Mouse (Mus musculus): ENCODE results near the gene Fbxl20. TPM values are rescaled to one million over a fixed set of nuclear protein-coding genes. Genes with fewer than 3 reads are reported as not detected.
A peak's percentile ranks its signal among the peaks of the same experiment; 100 is the strongest.

The Fbxl20 gene
- 8.6 and 13.4 TPM in 2 replicates for total RNA-seq (2015; ENCODE audit: low replicate concordance)
- 1.4 and 7.7 TPM in 2 replicates for total RNA-seq (2017; ENCODE audit: low replicate concordance)

DNA sequence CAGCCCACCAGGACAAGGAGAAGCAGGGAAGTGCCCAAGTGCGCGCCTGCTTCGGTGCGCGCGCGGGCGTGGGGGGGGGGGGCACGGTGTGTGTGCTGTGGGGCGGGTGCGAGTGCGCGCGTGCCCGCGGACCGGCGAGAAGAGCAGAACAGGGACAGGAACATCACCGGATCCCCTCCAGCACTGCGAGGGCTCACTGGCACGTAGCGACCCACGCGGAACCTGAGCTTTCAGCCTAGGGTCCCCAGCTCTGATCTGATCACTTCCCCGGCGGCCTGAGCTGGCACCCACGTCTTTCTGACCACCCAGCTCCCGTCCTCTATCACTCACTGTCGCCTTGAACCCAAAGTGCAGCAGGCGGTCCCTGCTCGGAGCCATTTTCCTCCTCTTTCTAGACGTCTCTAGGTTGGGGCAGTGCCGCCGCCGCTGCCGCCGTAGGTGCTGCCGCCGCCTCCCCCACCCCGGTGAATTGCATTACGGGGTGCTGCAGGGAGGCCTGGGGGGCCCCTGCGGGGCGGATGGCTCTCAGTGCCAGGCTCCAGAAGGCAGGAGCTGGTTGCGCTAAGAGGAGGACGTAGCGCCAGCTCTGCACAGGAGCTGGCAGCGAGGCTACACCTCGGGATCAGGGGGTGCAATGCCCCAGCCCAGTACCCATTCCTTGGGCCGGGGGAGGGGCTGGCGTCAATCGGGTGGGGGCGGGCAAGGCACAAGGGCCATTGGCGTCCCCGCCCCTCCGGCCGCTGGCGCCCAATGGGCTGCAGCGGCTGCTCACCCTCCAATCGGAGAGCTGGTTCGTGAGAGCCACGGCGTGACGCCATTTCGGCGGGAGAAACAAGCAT is at the start of gene Fbxl20:
Gene Fbxl20, minus strand, starts transcription at position 618 of the 839 bp plus-strand sequence.
- ATAC-seq (replicated peaks; ENCODE audit: low FRiP score, poor library complexity, severe bottlenecking): peak; percentile 91

GRCm38 (mm10) chr11:98192901-98193805 is 43.0 kb upstream of the Fbxl20 start, which contains the start of gene Med1:
Gene Med1, minus strand, starts transcription at chr11:98193293.
- peak; percentile 96 for ATAC-seq (replicated peaks; ENCODE audit: low FRiP score, poor library complexity, severe bottlenecking)

DNA sequence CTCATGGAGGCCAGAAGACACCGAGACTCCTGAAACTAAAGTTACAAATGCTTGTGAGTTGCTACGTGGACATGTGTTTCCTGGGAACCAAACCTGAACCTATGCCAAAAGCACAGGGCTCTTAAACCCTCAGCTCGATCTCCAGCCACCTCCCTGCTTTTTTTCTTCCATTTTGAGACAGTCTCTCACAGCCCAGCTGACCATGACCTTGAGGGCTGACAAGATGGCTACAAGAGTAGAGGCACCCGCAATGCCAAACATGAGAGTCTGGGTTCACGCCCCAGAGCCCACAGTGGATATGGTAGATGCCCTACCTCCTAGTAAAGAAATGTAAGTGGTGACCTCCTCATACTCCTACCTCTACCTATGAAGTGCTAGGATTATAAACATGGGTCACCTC is 40.6 kb upstream of the Fbxl20 start:
- no peak for ATAC-seq (replicated peaks; ENCODE audit: low FRiP score, poor library complexity, severe bottlenecking)

DNA sequence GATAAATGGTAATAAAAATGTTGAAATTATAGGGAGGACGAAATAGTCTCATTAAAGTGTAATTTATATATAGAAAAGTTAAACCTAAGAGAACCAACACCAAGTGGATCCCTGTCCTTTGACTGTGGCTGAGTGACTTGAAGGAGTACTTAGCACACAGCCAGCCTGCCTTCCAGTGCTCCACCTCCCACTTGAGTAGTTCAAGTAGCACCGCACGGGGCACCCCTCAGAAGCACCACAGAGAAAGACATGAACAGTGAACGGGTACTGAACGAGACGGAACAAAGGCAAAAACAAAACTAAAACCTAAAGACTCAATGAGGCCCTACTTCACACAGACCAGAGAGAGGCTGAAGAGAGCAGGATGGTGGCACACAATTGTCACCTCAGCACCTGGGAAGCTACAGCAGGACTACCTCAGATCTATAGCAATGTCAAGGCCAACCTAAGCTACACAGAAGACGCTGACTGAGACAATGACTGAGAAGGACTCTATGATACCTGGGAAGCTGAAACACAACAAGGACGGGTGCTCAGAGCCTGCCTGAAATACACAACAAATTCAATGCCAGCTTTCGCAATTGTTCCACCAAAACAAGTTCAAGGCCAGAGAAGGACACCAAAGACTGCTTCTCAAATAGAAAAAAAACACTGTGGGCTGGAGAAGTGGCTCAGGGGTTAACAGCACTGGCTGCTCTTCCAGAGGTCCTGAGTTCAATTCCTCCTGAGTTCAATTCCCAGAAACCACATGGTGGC is 37.6 kb upstream of the Fbxl20 start:
- no peak for ATAC-seq (replicated peaks; ENCODE audit: low FRiP score, poor library complexity, severe bottlenecking)

DNA sequence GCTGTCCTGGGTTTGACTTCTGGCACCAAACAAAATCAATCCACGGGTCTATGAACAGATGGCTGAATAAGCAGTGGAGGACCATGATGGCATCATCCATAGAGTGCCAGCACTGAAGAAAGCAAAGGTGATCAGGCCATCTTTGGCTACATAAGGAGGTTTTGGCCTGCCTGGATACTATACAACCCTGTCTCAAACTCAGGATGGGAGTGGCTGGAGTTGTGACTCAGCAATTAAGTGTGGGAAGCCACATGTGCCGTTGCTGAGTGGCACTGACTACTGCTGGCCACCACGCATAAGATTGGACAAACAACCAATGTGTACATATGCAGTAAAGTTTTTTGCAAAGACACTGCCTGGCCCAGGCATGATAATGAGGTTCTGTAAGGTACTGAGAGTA is 31.9 kb upstream of the Fbxl20 start:
- ATAC-seq (replicated peaks; ENCODE audit: low FRiP score, poor library complexity, severe bottlenecking): peak; percentile 93

DNA sequence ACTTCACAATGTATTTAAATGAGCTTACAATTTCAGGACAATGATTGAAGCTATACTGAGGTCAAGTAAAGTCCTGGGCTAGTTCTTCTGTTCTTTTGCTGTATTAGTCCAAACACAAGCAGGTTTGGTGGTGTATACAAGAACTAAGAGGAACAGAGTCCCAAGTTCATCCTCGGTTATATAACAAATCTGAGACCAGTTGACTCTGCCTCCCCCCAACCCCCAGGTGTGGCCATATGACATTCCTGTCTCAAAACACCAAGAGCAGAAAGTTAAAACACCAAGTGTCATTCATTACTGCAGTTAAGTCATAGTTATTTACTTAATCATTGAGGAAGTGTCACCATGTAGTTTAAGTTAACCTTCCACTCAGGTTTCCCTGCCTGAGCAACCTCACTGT is 18.2 kb upstream of the Fbxl20 start:
- no peak for ATAC-seq (replicated peaks; ENCODE audit: low FRiP score, poor library complexity, severe bottlenecking)

- no peak for ATAC-seq (replicated peaks; ENCODE audit: low FRiP score, poor library complexity, severe bottlenecking)
These were observed 4.9 kb upstream of the Fbxl20 start for GRCm38 (mm10) chr11:98155094-98155493.

DNA sequence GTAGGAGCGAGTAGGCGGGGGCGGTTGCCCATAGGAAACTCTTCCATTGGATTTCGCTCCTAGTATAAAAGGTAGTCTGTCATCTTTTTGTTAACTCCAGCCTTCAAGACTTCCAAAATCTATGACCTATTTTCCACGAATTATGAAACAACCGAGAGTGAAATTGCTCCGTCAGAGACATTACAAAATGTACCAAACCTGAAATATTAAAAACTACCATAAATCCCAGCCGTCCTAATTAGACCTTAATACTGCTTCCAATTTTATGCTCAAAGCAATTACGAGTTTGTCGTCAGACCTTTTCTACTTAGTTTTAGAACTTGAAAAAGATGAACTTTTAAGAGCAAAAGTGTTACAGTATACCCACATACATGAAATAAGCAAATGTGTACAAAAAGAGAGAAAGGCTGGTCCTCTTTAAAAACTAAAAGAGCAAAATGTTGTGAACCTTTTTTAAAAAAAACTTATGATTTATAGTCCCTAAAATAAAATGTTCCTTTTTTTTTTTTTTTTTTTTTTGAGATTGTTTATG is 488 bp upstream of the Fbxl20 start:
- ATAC-seq (replicated peaks; ENCODE audit: low FRiP score, poor library complexity, severe bottlenecking): no peak

GRCm38 (mm10) chr11:98149304-98149750 is 876 bp downstream of the Fbxl20 start:
- peak; percentile 69 for ATAC-seq (replicated peaks; ENCODE audit: low FRiP score, poor library complexity, severe bottlenecking)

- peak; percentile 50 for ATAC-seq (replicated peaks; ENCODE audit: low FRiP score, poor library complexity, severe bottlenecking)
These were observed 1.5 kb downstream of the Fbxl20 start for GRCm38 (mm10) chr11:98148551-98149301.

DNA sequence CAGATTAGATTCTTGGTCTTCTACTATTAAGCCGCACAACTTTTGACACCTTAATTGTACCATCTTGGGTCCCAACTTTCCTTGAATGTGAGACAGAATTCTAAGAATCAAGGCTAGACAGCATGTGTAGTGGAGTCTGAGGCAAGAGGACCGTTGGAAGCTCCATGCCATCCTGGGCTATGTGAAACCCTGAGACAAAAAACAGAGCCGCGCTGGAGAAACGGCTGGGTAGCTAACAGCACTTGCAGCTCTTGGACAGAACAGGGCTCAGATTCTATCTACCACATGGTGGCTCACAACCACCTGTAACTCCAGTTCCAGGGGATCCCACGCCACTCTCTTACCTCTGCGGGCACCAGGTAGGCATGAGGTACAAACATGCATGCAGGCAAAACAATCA is 4.3 kb downstream of the Fbxl20 start:
- ATAC-seq (replicated peaks; ENCODE audit: low FRiP score, poor library complexity, severe bottlenecking): no peak

DNA sequence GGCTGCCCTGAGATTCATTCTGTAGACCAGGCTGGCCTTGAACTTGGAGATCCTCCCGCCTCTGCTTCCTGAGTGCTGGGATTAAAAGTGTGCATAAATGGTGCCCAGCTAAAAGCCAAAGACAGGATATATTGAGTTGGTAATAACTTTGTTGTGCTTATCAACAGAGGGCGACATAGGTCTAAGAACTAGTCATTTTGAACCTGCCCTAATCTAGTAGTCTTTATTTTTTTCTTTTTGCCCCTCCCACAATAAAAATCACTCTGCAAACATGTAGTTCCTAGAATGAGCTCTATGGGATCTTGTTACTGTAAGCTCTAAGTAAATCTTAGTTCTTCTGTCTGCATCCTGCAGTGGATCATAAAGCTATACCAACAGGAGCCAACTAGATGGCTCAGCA is 7.7 kb downstream of the Fbxl20 start:
- no peak for ATAC-seq (replicated peaks; ENCODE audit: low FRiP score, poor library complexity, severe bottlenecking)

DNA sequence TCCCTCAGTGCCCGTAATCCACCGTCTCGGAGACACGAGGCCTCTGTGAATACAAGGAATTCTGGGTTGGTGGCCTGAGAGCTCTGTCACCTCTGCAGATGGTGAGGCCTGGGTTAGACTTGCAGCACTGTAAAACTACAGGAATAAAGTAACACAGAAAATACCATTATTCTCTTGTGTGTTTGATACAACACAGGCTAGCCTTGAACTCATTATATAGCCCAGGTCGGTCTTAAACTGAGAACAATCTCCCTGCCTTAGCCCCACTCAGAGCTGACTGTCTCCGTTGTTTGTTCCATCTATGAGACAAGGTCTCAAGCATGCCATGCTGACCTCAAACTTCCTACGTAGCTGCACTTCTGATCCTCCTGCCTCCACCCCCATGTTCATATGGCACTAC is 11.3 kb downstream of the Fbxl20 start:
- no peak for ATAC-seq (replicated peaks; ENCODE audit: low FRiP score, poor library complexity, severe bottlenecking)

DNA sequence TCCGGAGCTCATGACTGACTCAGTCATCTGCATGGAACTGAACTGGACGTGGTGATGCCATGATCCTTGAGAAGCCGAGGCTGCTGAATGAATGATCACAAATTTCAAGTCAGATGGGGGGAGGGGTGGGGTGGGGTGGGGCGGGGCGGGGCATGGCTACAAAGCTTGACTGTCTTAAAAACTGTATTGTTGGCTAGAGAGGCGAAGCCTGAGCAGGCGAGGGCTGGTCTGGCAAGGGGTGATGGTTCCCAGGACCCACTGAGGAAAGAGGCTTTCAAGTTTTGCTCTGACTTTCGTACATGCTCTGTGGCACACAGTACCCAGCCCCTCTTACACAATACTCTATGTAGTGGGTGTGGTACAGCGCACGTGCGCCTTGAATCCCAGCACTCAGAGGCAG is 12.4 kb downstream of the Fbxl20 start:
- ATAC-seq (replicated peaks; ENCODE audit: low FRiP score, poor library complexity, severe bottlenecking): no peak

DNA sequence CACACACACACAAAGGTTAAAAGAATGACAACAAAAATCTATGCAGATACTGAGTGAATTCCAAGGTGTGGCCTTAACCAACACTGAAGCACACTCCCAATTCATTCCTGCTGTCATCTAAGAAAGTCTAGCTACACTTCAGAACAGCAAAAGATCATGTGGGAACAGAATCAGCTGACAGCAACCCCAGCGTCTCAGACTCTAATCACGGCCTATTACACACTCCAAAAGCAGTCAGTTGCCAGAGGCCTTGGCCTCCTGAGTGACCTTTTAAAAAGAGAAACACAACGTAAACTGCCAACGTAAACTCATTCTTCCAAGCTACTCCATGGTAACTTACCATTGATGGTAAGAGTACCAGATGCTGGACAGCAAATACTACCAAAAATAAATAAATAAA is 15.3 kb downstream of the Fbxl20 start:
- no peak for ATAC-seq (replicated peaks; ENCODE audit: low FRiP score, poor library complexity, severe bottlenecking)

- no peak for ATAC-seq (replicated peaks; ENCODE audit: low FRiP score, poor library complexity, severe bottlenecking)
These were observed 26.8 kb downstream of the Fbxl20 start for GRCm38 (mm10) chr11:98123424-98123823.

DNA sequence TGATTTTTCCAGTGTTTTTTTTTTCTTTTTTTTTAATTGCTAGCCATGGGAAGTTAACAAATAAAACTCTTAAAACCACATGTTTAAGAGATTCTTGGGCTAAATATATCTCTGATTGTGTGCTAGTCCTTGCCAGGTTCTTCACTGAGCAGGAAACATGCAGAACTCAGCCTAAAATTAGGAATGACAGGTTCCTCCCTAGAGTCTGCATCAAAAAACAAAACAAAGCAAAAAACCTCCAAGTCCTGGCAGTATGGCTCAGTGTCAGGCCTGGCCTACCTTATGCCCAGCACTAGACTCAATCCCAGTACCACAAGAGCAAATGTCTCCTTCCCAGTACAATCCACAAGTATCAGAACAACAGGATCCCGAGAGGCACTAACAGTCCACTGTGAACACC is 35.8 kb downstream of the Fbxl20 start:
- ATAC-seq (replicated peaks; ENCODE audit: low FRiP score, poor library complexity, severe bottlenecking): no peak

DNA sequence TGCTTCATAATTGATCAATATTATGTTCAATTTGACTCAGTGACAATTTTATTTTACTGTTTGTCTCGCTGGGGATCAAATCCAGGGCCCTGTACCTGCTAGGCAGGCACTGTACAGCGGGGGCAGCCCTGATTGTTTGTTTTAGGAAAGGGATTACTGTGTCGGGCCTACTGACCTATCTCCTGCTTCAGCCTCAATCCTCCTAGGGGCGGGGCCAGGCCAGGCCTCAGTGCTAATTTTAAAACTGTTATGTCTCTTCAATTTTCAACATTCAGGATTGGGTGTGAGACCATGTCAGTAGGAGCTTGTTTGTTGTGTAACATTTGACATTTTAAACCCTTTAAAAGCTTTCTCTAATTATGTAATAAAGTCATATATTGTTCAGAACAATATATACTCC is 36.7 kb downstream of the Fbxl20 start:
- no peak for ATAC-seq (replicated peaks; ENCODE audit: low FRiP score, poor library complexity, severe bottlenecking)

DNA sequence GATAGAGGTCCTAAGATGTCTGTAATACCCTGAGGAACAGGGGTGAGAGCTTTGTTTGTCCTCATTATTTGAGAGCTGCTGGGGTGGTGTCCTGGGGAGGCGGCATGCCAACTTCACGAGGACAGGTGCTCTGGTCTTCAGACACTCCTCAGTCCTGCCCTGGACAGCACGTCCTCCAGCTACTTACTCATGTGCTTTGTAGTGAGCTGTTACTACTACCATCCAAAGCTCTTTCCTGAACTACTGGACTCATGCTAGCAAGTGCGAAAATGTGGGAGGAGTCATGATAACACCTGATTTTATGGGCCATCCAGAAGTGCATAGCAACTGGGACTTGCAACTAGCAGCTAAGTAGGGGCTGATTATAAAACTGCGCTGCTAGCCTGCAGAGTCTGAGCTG is 40.5 kb downstream of the Fbxl20 start:
- no peak for ATAC-seq (replicated peaks; ENCODE audit: low FRiP score, poor library complexity, severe bottlenecking)

All from erythroid progenitor cell, adult 5-6 weeks (primary cell).